Mouse (Mus musculus): ENCODE measurements around the gene Mindy1.

The Mindy1 gene

GRCm38 (mm10) chr3:95269789-95270188 is 11.4 kb upstream of the Mindy1 start:
- no peak for DNase-seq

DNA sequence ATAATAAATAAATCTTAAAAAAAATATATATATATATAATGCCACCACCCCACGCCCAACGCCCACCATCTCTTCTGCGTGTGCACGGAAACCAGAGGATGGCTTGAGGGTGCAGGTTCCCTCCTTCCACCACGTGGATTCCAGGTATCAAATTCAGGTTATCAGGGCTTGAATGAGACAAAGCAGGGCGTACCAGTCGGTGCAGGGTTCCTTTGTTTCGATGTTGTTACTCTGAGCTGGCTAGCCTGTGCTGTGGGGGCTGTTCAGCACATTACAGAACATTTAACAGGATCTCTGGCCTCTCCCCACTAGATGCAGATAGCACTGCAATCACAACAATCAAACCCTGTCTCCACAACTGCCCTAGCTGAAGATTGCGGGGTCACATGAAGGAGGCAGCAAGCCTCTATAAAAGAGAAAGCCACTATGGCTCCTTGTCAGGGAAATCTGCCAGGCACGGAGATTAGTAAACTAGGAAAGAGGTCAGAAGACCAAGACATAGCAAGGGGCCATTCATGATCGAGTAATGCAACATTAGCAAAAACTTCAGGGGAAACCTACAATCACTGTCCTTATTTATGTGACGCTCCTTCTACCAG is 10.3 kb upstream of the Mindy1 start:
- no peak for DNase-seq

DNA sequence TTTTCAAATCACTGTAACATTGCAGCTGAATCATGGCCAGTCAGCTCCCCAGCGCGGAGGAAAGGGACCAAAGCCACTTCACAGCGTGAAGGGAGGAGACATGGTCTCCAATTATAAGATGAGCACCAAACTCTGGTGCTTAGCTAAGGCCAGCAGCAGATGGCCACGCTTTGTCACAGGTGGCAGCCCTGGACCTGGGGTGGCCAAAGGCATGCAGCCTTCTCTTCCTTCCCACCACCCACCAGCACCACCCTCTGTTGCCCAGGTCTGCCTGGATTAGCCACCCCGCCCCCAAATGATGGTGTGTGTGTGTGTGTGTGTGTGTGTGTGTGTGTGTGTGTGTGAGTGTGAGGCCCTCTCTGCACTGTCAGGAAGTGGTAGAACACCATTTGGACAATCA is 7.7 kb upstream of the Mindy1 start:
- DNase-seq: peak; percentile 84 to 92

GRCm38 (mm10) chr3:95274453-95274852 is 6.7 kb upstream of the Mindy1 start:
- DNase-seq: no peak

DNA sequence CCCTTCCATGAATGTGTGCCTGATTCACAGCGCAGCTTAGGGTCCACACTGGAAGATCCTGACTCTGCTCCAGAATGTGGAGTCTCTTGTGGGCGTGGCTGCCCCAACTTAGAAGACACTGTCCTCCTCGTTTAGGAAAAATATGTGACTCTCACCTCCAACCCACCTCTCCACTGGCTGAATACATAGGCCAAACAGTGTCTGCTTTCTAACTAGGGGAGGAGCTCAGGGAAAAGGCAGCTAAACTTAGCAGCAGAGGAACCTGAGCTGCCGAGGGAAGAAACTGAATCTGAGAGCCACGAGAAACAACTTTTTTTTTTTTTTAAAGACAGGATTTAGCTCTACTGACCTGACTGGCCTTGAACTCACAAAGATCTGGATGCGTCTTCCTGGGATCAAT is 6.0 kb upstream of the Mindy1 start:
- no peak for DNase-seq

- DNase-seq: no peak
These were observed 4.7 kb upstream of the Mindy1 start for GRCm38 (mm10) chr3:95276428-95276934.

- DNase-seq: no peak
These were observed 4.0 kb upstream of the Mindy1 start for GRCm38 (mm10) chr3:95277149-95277551.

DNA sequence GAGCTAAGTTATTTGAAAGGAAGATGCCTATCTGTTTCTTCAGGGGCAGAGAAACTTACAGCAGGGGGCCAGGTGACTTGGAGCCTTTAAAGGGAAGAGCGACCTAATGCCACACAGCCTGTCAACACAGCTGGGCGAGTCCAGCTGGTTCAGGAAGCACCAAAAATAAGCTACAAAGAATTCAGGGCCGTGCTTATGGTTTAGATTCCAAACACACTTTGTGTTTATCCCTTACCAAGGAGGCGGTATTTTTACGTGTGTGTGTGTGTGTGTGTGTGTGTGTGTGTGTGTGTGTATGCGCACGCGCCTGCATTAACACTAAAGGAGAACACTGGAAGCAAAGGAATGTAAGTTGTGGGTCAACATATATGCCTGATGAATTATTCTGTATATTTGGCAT is 398 bp upstream of the Mindy1 start:
- peak; percentile 34 to 53 for DNase-seq

GRCm38 (mm10) chr3:95282381-95282864 is 1.3 kb downstream of the Mindy1 start:
- DNase-seq: peak; percentile 31 to 61

DNA sequence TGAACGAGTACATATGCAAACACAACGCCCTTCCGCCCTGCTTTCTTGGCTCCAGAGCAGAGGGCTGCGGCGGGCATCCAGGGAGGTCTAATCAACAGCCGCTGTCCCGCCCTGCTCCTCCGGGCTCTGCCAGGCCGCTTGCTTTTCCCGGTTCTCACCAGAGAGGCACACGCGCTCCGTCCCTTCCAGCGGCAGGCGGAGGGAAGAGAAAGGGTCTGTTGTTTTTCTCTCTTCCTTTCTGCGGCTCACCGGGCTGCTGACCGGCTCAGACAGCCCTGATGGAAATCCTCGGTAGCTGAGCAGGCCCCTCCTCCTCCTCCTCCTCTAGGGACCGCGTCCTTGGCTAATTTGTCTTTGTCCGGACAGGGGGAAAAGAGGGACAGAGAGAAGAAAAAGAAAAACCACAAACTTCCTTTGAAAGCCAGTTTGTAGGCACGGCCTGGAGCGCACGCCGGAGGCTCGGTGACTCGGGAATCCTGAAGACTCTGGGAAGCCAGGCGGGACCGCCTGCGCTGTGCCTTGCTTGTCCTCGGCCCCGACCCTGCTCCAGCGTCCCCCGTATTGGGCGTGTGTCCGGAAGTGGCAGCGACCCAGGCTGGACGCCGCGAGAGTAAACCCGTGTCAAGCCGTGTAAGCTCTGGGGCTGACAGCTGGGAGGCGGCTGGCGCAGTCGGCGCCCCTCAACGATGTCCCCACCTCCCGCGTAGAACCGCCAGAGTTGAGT is 1.9 kb downstream of the Mindy1 start:
- DNase-seq: peak; percentile 91 to 92

DNA sequence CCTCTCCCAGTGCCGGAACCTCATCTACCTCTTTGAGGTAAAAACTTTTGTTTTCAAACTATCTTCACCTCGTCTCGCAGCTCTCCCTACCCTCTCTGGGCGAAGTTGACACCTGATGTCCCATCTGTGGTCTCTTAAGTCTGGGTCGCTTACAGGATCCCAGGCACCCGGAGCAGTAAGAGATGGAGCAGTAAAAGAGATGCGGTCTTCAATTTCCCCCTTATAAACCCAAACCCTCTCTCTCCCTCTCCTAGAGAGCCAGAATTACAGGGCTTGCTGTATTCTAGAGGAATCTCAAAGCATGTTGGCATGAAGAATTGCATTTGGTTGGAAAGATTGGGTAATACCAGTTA is 2.4 kb downstream of the Mindy1 start:
- DNase-seq: no peak

GRCm38 (mm10) chr3:95284062-95284461 is 2.9 kb downstream of the Mindy1 start:
- DNase-seq: no peak

GRCm38 (mm10) chr3:95284501-95285281 is 3.5 kb downstream of the Mindy1 start:
- no peak for DNase-seq

DNA sequence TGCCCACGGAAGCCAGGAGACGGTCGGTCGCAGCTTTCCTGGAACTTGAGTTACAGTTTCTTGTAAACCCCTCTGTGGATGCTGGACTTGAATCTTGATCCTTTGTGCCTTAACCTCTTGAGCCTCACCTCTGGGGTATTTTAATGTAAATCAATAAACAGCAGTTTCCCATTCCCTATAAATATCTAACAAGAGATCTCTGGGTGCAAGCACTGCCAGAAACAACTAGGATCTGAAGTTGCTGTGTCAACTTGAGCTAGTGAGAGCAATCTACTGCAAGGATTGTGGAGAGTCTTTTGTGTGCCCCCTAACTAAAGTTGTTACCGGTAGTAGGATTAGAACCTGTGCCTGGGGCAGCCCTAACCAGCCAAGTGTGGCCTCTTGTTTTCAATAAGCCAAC is 4.2 kb downstream of the Mindy1 start:
- no peak for DNase-seq

DNA sequence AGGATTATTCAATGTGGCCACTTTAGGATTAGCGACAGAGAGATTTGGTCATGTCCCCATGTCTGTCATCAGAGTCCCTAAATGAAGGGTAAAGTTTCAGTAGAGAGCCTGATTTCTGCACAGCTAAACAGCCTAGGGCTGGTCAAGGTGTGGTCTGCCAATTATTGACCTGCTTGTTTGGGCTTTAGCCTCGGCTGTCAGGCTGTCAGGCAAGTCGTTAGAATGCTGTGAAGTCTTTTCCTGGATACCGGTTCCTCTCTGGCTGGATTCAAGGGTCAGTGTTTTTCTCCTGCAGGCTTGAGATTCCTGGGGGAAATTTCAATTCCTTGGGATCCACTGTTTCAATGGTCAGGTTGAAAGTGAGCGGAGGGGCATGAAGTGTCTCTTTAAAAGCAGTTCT is 4.9 kb downstream of the Mindy1 start:
- DNase-seq: no peak

DNA sequence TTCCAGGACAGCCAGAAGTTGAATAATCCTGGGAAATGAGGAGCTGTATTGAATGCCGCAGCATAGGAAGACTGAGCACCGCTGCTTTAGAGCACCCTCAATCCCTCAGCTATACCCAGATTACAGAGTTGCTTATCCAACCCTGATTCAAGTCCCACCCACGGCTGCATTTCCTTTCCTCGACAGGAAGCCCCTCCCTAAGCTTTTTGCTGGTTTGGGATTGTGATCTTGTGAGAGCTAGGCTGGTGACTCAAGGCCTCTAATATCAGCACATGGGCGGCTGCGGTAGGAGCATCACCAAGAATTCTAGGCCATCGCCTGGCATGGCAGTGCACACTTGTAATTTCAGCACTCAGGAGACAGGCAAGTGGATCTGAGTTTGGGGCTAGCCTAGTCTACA is 5.4 kb downstream of the Mindy1 start:
- DNase-seq: no peak

DNA sequence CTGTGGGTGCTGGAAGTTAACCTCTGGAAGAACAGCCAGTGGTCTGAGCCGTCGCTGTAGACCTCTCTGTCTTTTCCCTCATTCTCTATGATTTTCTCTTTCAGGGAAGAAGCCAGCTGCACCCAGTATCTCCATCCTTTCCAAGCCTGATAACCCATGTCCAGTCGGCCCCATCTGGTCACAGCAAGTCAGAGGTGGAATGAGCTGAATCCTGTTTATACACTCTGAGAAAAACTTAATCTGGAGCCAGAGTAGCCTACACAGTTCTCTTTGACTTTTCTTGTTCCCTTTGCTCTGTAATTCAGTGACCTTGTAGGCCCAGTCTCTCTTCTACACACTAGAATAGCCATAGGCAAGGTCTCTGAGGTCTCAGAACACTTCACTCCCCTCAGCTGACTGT is 6.4 kb downstream of the Mindy1 start:
- DNase-seq: no peak

DNA sequence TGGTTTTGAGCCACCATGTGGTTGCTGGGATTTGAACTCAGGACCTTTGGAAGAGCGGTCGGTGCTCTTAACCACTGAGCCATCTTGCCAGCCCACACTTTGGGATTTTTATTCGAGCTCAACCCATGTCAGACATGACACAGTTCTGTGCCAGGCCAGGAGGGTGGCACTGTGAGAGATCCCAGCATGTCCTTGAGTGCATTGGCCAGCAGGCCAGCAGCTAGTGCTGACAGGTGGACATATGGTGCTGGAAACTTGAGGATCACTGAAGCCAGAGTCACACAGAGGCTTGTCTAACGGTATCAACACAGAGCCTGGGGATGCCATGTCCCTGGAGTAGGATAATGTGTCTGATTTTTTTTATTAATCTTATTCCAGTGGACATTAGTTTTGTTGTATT is 8.3 kb downstream of the Mindy1 start:
- peak; percentile 66 to 77 for DNase-seq

DNA sequence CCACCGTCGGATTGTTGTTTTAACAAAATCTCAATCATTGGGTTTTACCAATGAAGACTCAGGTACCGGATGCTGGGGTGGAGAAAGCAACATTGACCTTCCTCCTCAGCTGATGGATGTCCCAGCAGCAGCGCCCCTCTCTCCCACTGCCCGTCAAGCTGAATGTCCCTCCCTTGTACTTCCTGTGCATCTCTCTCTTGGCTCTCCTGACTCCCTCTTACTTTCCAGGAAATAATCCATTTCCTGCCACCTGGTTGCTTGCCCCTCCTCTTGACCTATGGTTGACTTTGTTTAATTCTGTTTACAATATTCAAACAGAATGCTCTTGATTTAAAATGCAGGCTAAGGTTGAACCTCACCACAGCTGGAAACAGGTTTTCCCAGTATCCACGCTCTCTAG is 9.0 kb downstream of the Mindy1 start:
- DNase-seq: no peak

DNA sequence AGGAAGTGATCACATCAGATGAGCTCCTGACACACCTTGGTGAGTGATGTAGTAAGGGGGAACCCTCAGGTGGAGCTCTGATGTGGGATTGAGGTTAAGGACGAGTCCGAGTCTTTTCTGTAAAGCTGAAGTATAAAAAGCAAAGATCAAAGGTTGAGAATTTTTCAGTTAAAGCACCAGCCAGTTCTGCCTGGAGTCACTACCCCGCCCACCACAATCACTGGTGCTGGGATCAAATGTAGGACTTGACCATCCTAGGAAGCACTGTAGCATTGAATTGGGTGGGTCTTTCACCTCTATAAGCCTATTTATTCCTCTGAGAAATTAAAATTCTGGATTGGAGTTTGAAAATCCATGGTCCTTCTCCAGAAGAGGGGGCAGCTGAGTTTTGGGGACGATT is 9.9 kb downstream of the Mindy1 start:
- DNase-seq: no peak

DNA sequence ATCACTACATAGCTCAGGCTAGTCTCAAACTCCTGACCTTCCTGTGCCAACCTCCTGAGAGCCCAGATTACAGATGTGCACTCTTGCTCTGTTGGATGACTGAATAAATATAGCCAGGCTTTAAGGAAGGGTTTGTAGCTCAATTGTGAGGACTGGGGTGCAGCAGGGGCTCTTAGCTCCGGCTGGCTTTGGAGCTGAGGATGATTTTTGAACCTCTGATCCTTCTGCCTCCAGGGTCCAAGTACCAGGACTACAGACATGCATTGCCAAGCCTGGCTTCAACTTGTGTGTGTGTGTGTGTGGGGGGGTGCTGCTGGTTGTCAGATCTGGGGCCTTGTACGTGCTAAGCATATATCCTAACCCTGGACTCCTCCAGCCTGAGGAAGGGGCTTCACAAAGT is 11.8 kb downstream of the Mindy1 start:
- no peak for DNase-seq

DNA sequence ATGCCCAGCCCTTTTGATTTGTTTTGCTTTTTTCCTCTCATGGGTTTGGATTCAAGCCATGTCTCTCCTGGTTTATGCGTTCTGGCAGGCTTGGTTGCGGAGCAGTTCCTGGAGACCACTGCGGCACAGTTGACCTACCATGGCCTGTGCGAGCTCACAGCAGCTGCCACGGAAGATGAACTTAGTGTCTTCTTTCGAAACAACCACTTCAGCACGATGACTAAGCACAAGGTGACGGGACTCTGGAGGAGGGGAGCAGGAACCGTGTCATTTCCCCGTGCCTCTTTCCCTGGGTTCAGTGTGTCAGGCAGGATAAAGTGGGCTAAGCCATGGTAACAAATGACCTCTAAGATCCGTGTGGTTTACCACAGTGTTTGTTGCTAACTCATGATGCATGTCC is 12.4 kb downstream of the Mindy1 start:
- no peak for DNase-seq

- no peak for DNase-seq
These were observed 13.2 kb downstream of the Mindy1 start for GRCm38 (mm10) chr3:95294316-95294715.

DNA sequence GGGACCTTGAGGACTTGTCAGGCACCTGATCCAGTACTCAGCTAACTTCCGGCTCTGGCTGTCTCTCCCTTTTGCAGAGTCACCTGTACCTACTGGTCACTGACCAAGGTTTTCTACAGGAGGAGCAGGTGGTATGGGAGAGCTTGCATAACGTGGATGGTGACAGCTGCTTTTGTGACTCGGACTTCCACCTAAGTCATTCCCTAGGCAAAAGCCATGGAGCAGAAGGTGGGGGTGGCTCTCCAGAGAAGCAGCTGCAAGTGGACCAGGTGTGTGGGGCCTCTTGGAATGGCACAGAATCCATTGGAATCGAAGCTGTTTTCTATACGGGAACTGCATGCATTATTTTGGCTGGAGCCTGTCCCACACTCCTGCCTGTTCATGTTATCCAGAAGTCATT is 13.6 kb downstream of the Mindy1 start:
- no peak for DNase-seq
